Mouse (Mus musculus): Measurements from ENCODE around the gene Rfc4.

The Rfc4 gene

DNA sequence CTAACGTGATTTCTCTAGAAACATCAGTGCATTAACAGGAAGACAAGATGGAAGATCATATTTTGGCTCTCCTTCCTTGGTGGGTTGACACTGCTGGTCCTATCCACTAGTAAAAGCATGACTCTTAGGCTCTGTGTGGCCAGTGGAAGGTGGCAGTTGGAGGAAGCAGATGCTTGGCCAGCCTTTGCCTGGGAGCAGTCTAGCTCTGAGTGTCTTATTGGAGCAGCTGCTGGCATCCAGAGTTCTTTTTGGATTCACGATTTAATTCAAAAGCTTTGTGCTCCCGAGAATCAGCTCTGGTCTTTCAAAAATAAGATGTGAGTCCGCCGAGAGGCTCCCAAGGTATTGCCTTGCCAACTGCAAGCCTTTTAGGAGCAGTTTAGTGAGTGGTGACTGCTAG, 17.7 kb upstream of the Rfc4 start:
- ChIA-PET POLR2A (interaction anchor here in 2 of 4 experiments (0.6 to 1.5 kb wide), 2 partner anchors 17 kb away, joined by 3 to 5 read pairs; no protein-coding TSS in a partner anchor), CTCF (no interaction called here)

DNA sequence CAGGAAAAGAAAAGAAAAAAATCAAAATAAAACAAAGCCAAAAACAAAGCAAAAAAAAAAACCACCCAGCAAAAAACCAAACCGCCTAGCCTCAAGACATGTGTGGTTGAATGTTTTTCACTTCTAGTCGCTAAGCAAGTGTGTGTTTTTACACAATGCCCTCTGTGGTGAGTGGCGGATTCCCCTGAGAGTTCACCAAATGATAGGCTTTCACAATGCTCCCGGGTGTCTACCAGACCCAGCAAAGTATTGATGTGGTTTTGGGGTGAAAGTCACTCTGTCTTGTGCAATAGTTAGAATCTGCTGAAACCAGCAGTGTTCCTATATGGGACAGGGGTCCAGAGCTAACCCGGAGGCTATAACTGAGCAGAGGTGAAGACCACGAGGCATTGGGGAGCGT, 16.8 kb upstream of the Rfc4 start:
- POLR2A ChIA-PET: interaction anchor here in 2 of 4 experiments (0.6 to 1.0 kb wide), 2 partner anchors 16 to 36 kb away, joined by 3 to 6 read pairs; no protein-coding TSS in a partner anchor
- CTCF ChIA-PET: no interaction called here

DNA sequence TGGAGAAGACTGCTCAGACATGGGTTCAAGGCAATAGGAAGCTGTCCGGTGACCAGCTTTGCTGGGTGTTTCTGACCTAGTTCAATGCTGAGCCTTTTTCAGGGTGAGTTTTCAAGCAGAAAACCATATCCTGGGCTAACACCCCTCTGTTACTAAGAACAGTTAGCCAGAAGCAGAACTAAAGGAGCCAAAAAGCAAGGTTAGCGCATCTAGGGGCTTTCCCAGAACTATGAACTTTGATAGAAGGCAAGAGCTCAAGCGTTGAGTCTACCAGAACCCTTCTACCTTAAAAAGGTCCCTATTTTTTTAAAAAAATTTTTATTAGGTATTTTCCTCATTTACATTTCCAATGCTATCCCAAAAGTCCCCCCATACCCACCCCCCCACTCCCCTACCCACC, 13.4 kb upstream of the Rfc4 start:
- ChIA-PET POLR2A (interaction anchor here in 2 of 4 experiments (0.6 to 1.2 kb wide), 3 partner anchors 13 to 369 kb away, joined by 3 to 5 read pairs (median 4); partner anchors contain the start of gene Rfc4 (in 2 of the 2)), CTCF (interaction anchor here in 2 of 4 experiments (0.6 to 0.7 kb wide), 3 partner anchors 52 to 248 kb away, joined by 3 read pairs; no protein-coding TSS in a partner anchor)

DNA sequence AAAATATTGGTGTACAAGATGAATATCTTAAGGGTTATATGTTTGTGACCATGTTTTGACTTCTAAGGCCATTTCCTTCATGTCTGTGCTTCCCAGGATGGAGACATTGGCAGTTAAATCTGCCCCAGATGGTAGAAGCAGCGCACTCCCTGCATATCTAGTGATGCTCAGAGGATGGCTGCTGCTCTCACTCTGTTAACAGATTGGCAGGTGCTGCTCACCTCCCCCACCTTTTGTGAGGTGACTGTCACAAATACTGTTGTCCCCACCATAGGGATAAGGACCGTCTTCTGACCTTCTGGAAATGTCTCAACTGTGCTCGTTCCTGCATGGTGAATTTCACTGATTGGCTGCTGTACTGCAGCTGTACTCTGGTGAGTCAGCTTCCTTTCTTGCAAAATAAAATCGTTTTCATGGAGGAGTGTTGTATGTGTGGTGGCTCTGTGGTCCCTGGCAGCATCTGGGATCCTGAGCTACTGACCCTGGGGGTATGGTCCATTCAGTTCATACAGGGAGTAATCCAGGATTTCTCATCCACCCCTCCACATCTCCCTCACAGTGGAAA, 9.0 kb upstream of the Rfc4 start:
- CTCF ChIA-PET: no interaction called here
- POLR2A ChIA-PET: no interaction called here

DNA sequence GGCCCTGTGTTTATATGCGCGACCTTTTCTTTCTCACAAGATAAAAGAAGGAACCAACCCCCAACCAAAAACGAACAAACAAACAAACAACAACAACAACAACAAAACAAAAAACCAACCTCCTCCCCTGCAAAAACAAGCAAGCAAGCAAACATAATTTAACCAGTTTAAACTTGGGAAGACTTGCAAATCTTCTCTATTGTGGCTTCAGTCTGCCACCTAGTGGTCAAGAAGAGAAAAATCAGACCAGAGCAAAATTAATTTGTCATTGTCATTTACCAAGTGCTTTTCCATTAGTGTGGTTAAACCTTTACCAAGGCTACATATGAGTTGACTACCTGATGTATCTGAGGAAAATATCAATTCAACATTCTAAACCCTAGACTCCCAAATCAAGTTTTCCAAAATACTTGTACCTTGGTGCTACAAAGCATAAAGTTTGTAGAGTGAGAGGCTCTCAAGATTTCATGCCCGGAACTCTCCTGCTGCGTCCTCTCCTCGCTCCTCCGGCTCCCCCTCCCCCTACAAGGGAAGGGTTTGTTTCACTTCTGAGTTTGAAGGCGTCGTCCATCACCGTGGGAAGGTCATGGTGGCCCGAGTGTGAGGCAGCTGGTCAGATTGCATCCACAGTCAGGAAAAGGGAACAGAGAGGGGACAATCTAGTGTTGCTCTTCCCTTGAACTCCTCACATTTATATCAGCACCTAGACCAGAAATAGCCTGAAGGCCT, 8.0 kb upstream of the Rfc4 start:
- ChIA-PET CTCF (interaction anchor here (0.6 to 1.9 kb wide), 9 partner anchors 36 to 459 kb away, joined by 3 to 25 read pairs (median 4); no protein-coding TSS in a partner anchor), POLR2A (interaction anchor here in 3 of 4 experiments (0.7 to 11.1 kb wide), 13 partner anchors 10 to 350 kb away, joined by 3 to 190 read pairs (median 3); partner anchors contain the start of genes Dnajb11 (in 1 of the 3) and Eif4a2 (in 1 of the 3))

DNA sequence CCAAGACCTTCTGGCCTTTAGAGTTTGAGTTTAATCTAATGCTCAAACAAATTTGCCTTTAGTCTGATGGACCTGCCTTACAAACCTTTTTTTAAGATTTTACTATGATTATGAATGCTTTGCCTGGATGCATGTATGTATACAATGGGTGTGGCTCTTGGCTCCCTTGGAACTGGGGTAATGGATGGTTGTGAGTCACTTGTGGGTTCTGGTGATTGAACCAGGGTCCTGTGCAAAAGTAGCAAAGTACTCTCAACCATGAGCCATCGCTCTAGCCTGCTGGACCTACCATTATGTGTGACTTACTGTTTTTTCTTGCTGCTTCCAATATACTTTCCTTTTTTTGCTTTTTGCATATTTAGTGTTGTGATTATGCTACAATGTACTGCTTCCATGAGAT, 4.8 kb upstream of the Rfc4 start:
- POLR2A ChIA-PET: interaction anchor here in 2 of 4 experiments (0.7 to 13.5 kb wide), 5 partner anchors 21 to 54 kb away, joined by 3 to 373 read pairs (median 6); partner anchors contain the start of gene Eif4a2 (in 1 of the 2)
- CTCF ChIA-PET: interaction anchor here in 1 of 4 experiments (0.8 kb wide), 1 partner anchor 44 kb away, joined by 3 read pairs; no protein-coding TSS in a partner anchor

DNA sequence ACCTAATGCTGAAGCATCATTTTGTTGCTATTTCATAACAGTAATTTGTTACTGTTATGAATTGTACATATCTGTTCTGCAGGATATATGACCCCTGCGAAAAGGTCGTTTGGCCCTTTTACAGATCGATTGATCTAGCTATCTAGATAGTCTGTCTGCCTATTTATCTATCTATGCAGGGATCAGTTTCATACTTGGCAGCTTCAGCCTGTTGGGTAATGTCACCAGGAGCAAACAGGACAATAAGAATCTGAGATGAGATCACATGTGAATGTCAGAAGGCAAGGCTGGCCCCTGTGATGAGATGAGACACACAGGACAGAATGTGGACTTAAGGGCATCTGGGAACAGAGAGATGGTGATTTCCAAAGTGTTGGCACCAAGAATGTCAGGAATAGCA, 2.8 kb upstream of the Rfc4 start:
- POLR2A ChIA-PET: interaction anchor here (0.7 to 13.5 kb wide), 7 partner anchors 18 to 781 kb away, joined by 3 to 373 read pairs (median 10); partner anchors contain the start of gene Eif4a2 (in 1 of the 4)
- CTCF ChIA-PET: interaction anchor here in 1 of 4 experiments (0.6 kb wide), 1 partner anchor 326 kb away, joined by 3 read pairs; no protein-coding TSS in a partner anchor

DNA sequence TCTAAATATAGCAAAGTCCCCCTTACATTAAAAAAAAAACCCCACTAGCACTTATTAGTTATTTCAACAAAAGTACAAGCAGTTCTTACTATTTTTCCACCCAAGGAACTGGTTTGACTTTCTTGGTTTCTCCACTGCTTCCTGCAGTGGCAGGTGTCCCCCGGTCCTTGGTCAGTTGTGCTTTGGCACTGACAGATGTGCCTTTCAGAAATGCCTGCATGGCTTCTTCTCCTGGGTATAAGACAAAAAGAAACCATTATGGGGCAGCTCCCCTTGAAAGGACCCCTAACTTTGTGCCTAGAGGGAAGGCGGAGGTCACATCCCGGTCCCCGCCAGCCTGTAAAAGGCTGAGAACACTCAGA, 245 bp downstream of the Rfc4 start:
- ChIA-PET POLR2A (interaction anchor here (0.7 to 13.5 kb wide), 42 partner anchors 9 to 719 kb away, joined by 3 to 373 read pairs (median 6); partner anchors contain the start of genes Eif4a2 (in 4 of the 4), Dnajb11 (in 1 of the 4) and Tbccd1 (in 1 of the 4)), CTCF (interaction anchor here (0.7 to 2.2 kb wide), 7 partner anchors 37 to 81 kb away, joined by 3 to 18 read pairs (median 4); no protein-coding TSS in a partner anchor)

DNA sequence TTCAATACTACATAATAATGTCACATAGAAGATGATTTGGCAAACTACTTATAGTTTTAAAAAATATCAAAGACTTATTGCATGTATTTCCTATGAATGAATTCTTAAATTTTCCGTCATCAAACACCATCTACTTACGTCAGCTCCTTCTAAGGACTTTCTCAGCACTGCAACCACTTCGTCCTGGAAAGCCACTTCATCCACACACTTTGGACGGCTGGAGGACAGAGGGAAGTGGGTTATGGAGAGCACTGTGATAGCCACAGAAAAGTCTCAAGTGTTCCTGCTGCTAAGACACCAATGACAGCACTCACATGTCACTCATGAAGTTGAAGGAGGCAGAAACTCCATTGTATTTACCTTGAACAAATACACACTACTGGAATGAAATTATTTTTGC, 3.1 kb downstream of the Rfc4 start:
- ChIA-PET CTCF (no interaction called here), POLR2A (interaction anchor here in 2 of 4 experiments (1.2 to 13.5 kb wide), 9 partner anchors 11 to 52 kb away, joined by 3 to 373 read pairs (median 105); partner anchors contain the start of gene Eif4a2 (in 2 of the 2))

DNA sequence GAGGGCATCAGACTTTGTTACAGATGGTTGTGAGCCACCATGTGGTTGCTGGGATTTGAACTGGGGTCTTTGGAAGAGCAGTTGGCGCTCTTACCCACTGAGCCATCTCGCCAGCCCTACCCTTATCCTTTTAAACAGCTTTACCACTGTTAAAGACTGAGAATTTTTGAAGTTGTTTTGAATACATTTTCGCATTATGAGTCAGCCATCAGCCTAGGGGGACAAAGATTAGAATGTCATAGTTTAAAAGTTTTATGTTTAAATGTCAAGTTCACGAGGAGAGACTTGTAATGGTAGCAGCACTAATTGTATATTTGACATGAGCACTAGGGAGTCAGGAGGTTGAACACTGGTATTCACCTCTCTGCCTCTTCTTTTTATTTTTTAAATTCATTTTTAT, 4.4 kb downstream of the Rfc4 start:
- CTCF ChIA-PET: interaction anchor here in 2 of 4 experiments (0.6 to 0.9 kb wide), 4 partner anchors 15 to 1134 kb away, joined by 3 to 13 read pairs (median 3); partner anchors contain the start of gene Eif4a2 (in 1 of the 2)
- POLR2A ChIA-PET: interaction anchor here in 3 of 4 experiments (0.6 to 13.5 kb wide), 10 partner anchors 11 to 218 kb away, joined by 3 to 373 read pairs (median 6); partner anchors contain the start of gene Eif4a2 (in 2 of the 3)

DNA sequence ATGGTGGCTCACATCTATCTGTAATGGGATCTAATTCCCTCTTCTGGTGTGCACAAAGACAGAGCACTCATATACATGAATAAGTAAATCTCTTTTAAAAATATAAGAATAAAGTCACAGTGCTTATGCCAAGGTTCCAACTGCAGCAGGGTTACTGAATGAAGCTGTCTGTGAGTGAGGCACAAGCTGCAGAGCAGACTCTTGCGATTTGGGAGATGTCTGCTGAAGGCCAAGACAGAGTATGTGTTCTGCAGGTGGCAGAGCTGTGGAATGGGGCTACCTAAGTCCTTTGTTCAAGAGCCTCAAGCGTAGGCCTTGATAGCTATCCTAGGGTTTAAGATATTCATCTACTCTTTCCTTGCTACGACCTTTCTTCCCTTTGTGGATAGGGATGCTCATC, 5.1 kb downstream of the Rfc4 start:
- ChIA-PET POLR2A (interaction anchor here in 3 of 4 experiments (0.6 to 13.5 kb wide), 11 partner anchors 11 to 1155 kb away, joined by 3 to 373 read pairs (median 6); partner anchors contain the start of gene Eif4a2 (in 2 of the 3)), CTCF (interaction anchor here in 2 of 4 experiments (0.6 to 0.9 kb wide), 4 partner anchors 15 to 1133 kb away, joined by 3 to 5 read pairs (median 3); partner anchors contain the start of gene Eif4a2 (in 1 of the 2))

DNA sequence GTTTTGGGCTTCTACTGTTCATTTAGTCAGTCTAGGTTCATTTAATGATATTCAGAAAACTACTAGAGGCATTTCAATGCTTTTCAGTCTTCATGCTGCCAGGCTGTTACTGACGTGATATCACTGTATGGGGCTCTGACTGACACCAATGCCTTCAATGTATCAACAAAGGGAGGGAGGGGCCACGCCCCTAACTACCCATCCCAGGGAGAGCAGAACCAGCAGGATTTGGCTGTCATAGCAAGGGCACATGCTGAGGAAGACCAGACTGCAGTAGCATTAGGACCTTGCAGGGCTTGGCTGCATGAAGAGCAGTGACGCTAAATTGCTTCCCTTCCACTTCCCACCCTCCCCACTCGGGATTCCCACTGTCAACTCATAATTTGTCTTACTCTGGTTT, 10.4 kb downstream of the Rfc4 start:
- POLR2A ChIA-PET: interaction anchor here in 2 of 4 experiments (1.0 to 11.3 kb wide), 7 partner anchors 9 to 27 kb away, joined by 3 to 588 read pairs (median 295); partner anchors contain the start of genes Eif4a2 (in 2 of the 2) and Rfc4 (in 1 of the 2)
- CTCF ChIA-PET: no interaction called here

DNA sequence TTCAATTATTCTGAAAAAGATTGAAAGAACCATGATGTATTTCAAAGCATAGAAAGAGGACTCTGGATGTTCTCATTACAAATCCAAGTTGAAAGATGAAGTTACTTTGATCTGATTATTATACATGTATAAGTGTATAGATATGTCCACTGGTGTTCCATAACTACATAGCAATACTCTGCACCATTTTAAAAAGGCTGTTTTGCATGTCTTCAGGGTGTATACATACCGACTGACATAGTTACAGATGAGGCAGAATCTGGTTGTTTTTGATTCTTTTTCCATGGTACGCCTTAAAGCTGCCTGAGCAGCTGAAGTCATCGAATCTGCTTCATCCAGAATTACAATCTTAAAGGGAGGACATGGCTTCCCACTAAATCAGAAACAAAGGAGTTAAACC, 12.1 kb downstream of the Rfc4 start:
- CTCF ChIA-PET: no interaction called here

DNA sequence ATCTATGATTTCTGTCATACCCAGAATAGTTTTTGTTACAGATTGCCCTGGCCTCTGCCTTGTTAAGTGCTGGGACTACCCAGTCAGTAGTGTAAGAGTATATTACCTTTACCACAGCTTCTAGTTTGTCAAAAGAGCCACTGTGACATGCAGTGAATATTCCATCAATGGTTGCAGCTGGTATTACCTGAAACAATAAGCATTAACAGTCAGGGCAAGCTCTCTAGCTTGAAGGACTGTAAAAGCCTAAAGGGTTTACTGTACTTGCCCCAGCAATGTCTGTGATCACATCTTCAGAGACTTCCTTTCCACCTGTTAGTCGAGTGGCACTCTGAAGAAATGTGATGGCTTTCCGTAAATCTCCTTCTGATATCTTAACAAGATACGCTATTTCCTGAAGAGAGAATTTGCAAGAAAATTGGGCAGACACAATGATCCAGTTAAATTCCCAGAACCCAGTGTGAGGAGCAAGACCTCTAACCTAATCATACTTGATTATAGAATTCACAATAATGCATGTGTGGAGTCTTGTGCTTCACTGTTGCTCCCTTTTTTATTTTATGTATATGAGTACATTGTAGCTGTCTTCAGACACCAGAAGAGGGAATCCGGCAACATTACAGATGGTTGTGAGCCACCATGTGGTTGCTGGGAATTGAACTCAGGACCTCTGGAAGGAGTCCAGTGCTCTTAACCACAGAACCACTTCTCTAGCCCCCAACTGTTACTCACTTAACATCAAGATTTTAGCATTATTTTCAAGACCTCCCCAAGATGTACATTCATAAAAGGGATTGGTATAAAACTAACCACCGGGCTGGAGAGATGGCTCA, 13.0 kb downstream of the Rfc4 start:
- ChIA-PET POLR2A (interaction anchor here (0.6 to 11.3 kb wide), 23 partner anchors 10 to 1041 kb away, joined by 3 to 588 read pairs (median 12); partner anchors contain the start of gene Rfc4 (in 4 of the 4)), CTCF (interaction anchor here in 3 of 4 experiments (0.6 to 1.0 kb wide), 3 partner anchors 15 to 26 kb away, joined by 3 to 9 read pairs (median 3); no protein-coding TSS in a partner anchor)

More for the DNA sequence above, 12.1 kb downstream of the Rfc4 start:
- POLR2A ChIA-PET: interaction anchor here (0.9 to 11.3 kb wide), 15 partner anchors 7 to 253 kb away, joined by 3 to 588 read pairs (median 43); partner anchors contain the start of genes Eif4a2 (in 3 of the 4) and Rfc4 (in 1 of the 4)

DNA sequence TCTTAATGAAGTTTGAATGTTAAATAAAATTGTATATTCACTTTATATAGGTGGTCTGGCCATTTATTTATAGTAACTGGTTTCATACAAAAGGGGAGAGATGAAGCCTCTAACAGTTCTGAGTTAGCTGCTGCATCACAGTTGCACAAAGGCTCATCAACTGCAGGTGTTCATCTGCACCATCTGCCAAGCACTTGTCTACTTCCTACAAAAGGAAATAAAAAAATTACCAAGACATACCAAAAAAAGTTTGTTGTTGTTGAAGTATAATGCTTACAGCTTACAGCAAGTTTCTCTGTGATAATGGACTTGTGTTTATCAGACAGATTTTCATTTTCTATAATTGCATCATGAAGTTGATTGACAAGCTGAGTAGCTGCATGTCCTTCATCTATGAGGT, 13.6 kb downstream of the Rfc4 start:
- ChIA-PET CTCF (interaction anchor here in 3 of 4 experiments (0.6 to 1.0 kb wide), 3 partner anchors 14 to 25 kb away, joined by 3 to 9 read pairs (median 3); no protein-coding TSS in a partner anchor), POLR2A (interaction anchor here (0.6 to 11.3 kb wide), 22 partner anchors 9 to 1041 kb away, joined by 3 to 588 read pairs (median 13); partner anchors contain the start of gene Rfc4 (in 3 of the 4))

DNA sequence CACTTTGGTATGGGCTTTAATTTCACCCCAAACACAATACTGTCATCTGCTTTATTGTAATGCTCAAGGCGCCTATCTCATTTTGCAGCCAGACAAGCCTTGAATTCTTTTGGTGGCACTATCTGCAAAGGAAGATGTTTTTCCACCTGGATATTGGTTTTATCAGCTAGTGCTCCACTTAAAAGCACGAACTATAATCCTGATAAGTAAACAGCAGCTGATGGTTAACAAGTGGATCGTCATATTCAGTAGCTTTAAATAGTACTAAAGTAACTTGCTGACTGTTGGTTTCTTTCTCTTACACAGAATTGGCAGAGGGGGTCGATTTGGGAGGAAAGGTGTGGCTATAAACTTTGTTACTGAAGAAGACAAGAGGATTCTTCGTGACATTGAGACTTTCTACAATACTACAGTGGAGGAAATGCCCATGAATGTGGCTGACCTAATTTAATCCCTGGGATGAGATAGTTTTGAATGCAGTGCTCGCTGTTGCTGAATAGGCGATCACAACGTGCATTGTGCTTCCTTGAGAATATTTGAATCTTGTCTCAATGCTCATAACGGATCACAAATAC, 14.6 kb downstream of the Rfc4 start:
- ChIA-PET CTCF (no interaction called here), POLR2A (interaction anchor here (0.5 to 11.3 kb wide), 18 partner anchors 9 to 548 kb away, joined by 3 to 588 read pairs (median 16); partner anchors contain the start of gene Rfc4 (in 2 of the 4))

DNA sequence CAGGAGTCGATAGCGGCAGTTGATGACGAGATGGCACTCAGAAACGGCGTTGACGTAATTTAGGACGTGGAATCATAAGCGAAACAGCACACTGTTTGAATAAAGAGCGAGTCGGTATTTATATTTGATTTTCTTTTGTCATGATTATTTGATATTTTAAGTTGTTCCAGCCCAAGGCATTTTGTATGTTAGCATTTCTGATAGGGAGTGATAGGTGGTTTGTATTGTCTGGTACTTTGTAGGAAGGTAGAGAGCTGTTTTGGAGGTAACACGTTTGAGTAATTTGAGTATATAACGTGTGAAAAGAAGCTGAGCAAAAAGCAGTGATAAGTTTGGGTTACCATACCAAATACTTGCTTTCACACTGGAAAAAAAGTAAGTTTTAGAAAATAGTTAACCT, 15.2 kb downstream of the Rfc4 start:
- CTCF ChIA-PET: no interaction called here
- POLR2A ChIA-PET: interaction anchor here (0.6 to 11.3 kb wide), 15 partner anchors 9 to 548 kb away, joined by 3 to 588 read pairs (median 21); partner anchors contain the start of gene Rfc4 (in 2 of the 4)
